Mouse (Mus musculus): ENCODE measurements around the gene Klc3.

- TF ChIP-seq ETS1 (IDR thresholded peaks at IDR 0.05; ENCODE audit: low read depth, low read length) (no peak), CTCF (IDR thresholded peaks at IDR 0.05 in 2 of 3, conservative IDR thresholded peaks at IDR 0.05 in 1 of 3; ENCODE audit: control insufficient read depth in 1 of 3, insufficient read depth in 1 of 3, low read depth in 2 of 3, low read length in 3 of 3, poor library complexity in 1 of 3, severe bottlenecking in 1 of 3) (no peak), USF2 (IDR thresholded peaks at IDR 0.05; ENCODE audit: borderline replicate concordance in 1 of 2, insufficient read depth in 1 of 2, low read depth in 1 of 2, low read length in 2 of 2) (no peak), TCF12 (IDR thresholded peaks at IDR 0.05; ENCODE audit: low read depth, low read length) (no peak), USF1 (IDR thresholded peaks at IDR 0.05; ENCODE audit: low read depth, low read length) (no peak), GATA1 (IDR thresholded peaks at IDR 0.05; ENCODE audit: low read depth, low read length) (no peak), MYC (IDR thresholded peaks at IDR 0.05; ENCODE audit: low read depth, low read length) (no peak), MAFK (IDR thresholded peaks at IDR 0.05; ENCODE audit: borderline replicate concordance, low read depth, low read length) (no peak), POLR2AphosphoS5 (IDR thresholded peaks at IDR 0.05; ENCODE audit: borderline replicate concordance, low read depth, low read length) (no peak)
These were observed 40.9 kb upstream of the Klc3 start for GRCm38 (mm10) chr7:19444801-19445200.

Measured in MEL (cell line).